Mouse (Mus musculus) stomach, postnatal 0 days (tissue): ENCODE data around the gene Dctd.

Experiments used
- CTCF ChIP-seq: IDR thresholded peaks from 2 replicates; pipeline ENCODE4 v1.5.1; 2016; ENCODE audit warnings: antibody characterized with exemption, low read depth, mild to moderate bottlenecking, moderate library complexity
- EP300 ChIP-seq: optimal IDR thresholded peaks from 2 replicates; pipeline ENCODE3; 2016; ENCODE audit warnings: antibody characterized with exemption

DNA sequence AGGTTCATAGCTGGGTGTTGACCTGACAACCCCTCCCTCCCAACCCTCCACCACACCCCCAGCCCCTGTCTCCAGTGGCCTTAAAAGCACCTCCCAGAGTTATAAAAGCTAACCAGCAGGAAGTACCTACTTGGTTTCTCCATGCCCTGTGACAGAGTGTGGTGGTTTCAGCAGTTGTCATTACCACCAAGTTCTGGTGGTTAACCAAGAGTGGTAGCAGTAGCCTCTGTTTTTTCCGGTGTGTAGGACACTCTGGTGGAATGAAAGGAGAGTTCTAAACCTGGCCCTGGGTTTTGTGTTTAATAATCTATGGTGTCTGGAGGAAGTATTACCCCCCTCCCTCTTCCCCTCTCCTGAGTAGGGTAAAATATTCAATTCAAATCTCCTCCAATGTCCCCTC, 24.1 kb downstream of the Dctd start:
- TF ChIP-seq CTCF (no peak), EP300 (no peak)
